Mouse (Mus musculus): ENCODE measurements around the gene Bysl.
A peak's percentile ranks its signal among the peaks of the same experiment; 100 is the strongest.

GRCm38 (mm10) chr17:47571621-47572020 is 39.7 kb downstream of the Bysl start:
- TF ChIP-seq CHD2 (IDR thresholded peaks at IDR 0.05; ENCODE audit: low read depth, low read length) (peak; percentile 88), ZNF384 (IDR thresholded peaks at IDR 0.05; ENCODE audit: low read depth, low read length) (no peak), ZC3H11A (IDR thresholded peaks at IDR 0.05; ENCODE audit: borderline replicate concordance, low read depth, low read length) (no peak), HCFC1 (IDR thresholded peaks at IDR 0.05; ENCODE audit: borderline replicate concordance, insufficient read depth, low read length) (no peak), MAFK (IDR thresholded peaks at IDR 0.05; ENCODE audit: insufficient read depth, low read depth, low read length) (no peak)

Data from ES-E14 (cell line).